Mouse (Mus musculus) retina, postnatal 1 day (tissue): Measurements from ENCODE around the gene Acat2.

Experiments used
- DNase-seq: peaks from one replicate; pipeline ENCODE4 v3.0.0-alpha.2; 2012

Acat2 gene

GRCm38 (mm10) chr17:12904349-12904748 is 56.2 kb downstream of the Acat2 start:
- no peak for DNase-seq

DNA sequence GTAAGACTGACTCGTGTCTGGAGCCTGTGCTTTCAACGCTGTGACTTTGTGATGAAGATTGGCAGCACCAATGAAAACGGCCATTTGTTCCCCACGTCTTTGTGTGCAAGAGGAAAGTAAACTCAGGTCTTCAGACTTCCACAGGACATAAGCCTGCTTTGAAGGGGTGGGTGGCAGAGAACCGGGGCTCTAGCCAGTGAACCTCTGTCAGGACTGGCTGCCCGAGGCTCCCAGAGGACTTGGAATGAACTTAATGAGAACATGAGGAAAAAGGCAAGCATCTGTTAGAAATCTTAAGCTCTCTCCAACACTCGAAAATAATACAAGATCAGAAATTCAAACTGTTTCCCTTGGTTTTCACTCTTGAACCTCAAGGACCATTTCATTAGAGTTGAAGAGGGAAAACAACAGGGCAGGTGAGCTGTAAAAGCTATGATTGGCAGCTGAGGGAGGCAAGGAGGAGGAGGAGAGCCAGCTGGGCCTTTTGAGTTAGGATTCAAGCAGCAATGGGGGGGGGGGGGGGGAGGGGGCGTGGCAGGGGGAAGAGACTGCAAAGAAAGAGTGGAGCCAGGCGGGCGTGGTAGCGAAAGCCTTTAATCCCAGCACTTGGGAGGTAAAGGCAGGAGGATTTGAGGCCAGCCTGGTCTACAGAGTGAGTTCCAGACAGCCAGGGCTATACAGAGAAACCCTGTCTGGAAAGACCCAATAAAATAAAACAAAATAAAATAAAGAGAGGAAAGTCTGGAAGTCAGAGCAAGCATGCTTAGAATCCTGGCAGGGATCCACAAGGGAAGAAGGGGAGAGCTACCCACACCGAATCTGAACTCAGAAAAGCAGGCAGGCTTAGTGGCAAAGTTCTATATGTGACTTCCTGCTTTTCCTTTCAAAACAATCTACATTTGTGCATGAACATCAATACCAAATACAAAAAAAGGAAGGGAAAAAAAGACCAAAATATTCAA is 56.9 kb downstream of the Acat2 start:
- DNase-seq: no peak

- DNase-seq: no peak
Measured at GRCm38 (mm10) chr17:12902291-12902690, 58.3 kb downstream of the Acat2 start.

DNA sequence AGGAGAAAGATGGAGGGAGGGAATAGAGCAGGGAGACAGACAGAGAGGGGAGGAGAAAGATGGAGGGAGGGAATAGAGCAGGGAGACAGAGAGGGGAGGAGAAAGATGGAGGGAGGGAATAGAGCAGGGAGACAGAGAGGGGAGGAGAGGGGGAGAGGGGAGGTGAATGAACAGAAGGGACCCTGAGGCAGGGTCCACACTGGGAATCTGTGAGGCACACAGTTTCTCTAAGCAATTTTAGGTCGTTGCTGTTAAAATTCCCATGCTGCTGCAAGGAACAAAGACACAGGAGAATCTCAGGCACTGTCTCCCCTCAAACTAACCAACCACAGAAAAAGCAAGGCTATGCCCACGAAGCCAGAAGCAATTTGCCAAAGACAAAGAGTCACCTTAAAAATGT is 61.9 kb downstream of the Acat2 start:
- DNase-seq: peak; percentile 10

DNA sequence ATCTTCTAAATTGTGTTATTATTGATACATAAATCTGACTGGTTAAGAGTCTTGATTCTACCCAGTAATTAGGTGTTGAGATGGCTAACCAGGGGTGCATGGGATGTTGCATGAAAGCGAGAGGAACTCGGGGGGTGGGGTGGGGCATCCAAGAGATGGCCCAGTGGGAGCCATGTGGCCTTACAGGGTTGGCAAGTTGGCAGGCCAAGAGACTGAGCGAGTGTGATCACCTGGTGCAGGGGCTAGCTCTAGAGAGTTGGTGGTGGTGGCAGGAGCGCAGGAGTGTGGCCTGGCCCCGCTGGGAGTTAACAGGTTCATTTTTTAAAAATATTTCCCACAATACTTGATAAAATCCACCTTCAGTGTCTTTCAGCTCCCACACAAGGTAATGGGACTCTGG is 62.9 kb downstream of the Acat2 start:
- DNase-seq: no peak
